Mouse (Mus musculus) hindbrain, postnatal 0 days (tissue): ENCODE measurements around the gene Shroom3. TPM values are rescaled to one million over a fixed set of nuclear protein-coding genes. Genes with fewer than 3 reads are reported as not detected.
A peak's percentile ranks its signal among the peaks of the same experiment; 100 is the strongest.

ENCODE experiments used
- ATAC-seq: fragments of 200-750 bp; cut with Nextera tagmentation; 2 replicates; pipeline ENCODE4 v1.8.0; 2017; ENCODE audit warnings: mild to moderate bottlenecking, moderate TSS enrichment, moderate library complexity
- DNase-seq: peaks from one replicate; pipeline ENCODE4 v3.0.0-alpha.2; 2015; ENCODE audit warnings: low spot score
- H3K27ac ChIP-seq: fragments of 300-500 bp; sonication (generic); 2 replicates; pipeline ENCODE4 v1.5.1; 2014; ENCODE audit warnings: mild to moderate bottlenecking
- H3K27me3 ChIP-seq: fragments of 300-500 bp; sonication (generic); 2 replicates; pipeline ENCODE4 v1.6.1; 2014; ENCODE audit warnings: low read length, mixed read lengths; ENCODE audit not compliant: insufficient read depth
- H3K36me3 ChIP-seq: fragments of 300-500 bp; sonication (generic); 2 replicates; pipeline ENCODE4 v1.6.1; 2014; ENCODE audit warnings: low read length, mixed read lengths; ENCODE audit not compliant: insufficient read depth
- H3K4me1 ChIP-seq: fragments of 300-500 bp; sonication (generic); 2 replicates; pipeline ENCODE4 v1.6.1; 2014; ENCODE audit warnings: antibody characterized with exemption, low read length, mixed read lengths; ENCODE audit not compliant: insufficient read depth
- H3K4me2 ChIP-seq: fragments of 300-500 bp; sonication (generic); 2 replicates; pipeline ENCODE4 v1.6.1; 2014; ENCODE audit warnings: low read depth, mild to moderate bottlenecking, low read length, moderate library complexity, mixed read lengths
- H3K4me3 ChIP-seq: fragments of 300-500 bp; sonication (generic); 2 replicates; pipeline ENCODE4 v1.5.1; 2014; ENCODE audit warnings: low read length
- H3K9ac ChIP-seq: fragments of 300-500 bp; sonication (generic); replicated peaks from 2 replicates; pipeline ENCODE4 v1.6.1; 2014; ENCODE audit warnings: mild to moderate bottlenecking, low read length, moderate library complexity, mixed read lengths
- H3K9me3 ChIP-seq: fragments of 300-500 bp; sonication (generic); 2 replicates; pipeline ENCODE4 v1.6.1; 2016; ENCODE audit warnings: low read length, mixed read lengths
- CTCF ChIP-seq: IDR thresholded peaks from 2 replicates; pipeline ENCODE4 v1.5.1; 2016; ENCODE audit warnings: antibody characterized with exemption, control low read depth, low read depth
- WGBS: fragments of 180-500 bp; shearing (Covaris S2); extraction: QIAGEN DNeasy Blood & Tissue Kit; methylation state at CpG from one replicate; pipeline ENCODE4 v1.1.7; 2014; 5-methylcytosine and 5-hydroxymethylcytosine counted together
- polyA plus RNA-seq: library from polyadenylated mRNA; unstranded; fragments of >200 nt; fragmentation: Nextera tagmentation; extraction: Ambion mirVana; gene quantifications from 2 replicates; pipeline ENCODE4 v1.2.1, GENCODE M21; 2015
- total RNA-seq: library from RNA; depleted of rRNA; stranded (reverse); fragments of >200 nt; gene quantifications from 2 replicates; pipeline ENCODE4 v1.2.3, GENCODE M21; 2014

Shroom3 gene
- total and polyA plus RNA-seq, 2 experiments from 2014 or later: 1.1 to 9.7 TPM

DNA sequence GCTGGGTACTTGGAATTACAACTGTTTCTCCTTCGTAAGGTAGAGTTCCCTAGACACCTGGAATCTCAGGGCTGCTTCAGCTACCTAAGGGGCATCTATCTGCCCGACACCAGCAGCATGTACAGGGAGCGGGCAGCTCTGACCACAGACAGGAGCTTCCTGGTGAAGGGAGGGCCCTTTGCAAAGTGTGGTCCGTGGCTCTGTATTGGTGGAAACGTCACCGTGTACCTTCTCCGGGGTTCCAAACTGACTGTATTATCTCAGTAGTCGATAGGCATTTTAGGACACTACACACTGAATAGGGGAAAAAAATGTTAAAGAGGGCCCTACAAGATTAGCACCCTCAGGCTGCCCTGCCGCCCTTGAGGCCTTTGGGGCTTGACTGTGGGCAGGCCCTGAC lies 221.9 kb downstream of the Shroom3 start:
- H3K9ac ChIP-seq: no peak overlapping the region
- DNase-seq (no peak), ATAC-seq (peak; percentile 55)
- peak overlapping the region; percentile 45; the same call in 1 of the 2 replicates for H3K27ac ChIP-seq
- 34% methylated on average over 9 of the region's 9 CpGs for WGBS
- no peaks in the 10 kb centered on the region for H3K4me1 ChIP-seq
- no peaks in the 10 kb centered on the region for H3K9me3 ChIP-seq
- no peak overlapping the region for H3K4me3 ChIP-seq
- no peaks in the 10 kb centered on the region for H3K36me3 ChIP-seq
- no peak overlapping the region for H3K4me2 ChIP-seq
- H3K27me3 ChIP-seq: no peaks in the 10 kb centered on the region
- TF ChIP-seq CTCF: no peak

GRCm38 (mm10) chr5:92905594-92906008 lies 222.4 kb downstream of the Shroom3 start:
- Histone ChIP-seq H3K36me3 (no peaks in the 10 kb centered on the region), H3K27me3 (no peaks in the 10 kb centered on the region), H3K27ac (peak overlapping the region; percentile 45; the same call in 1 of the 2 replicates), H3K4me1 (no peaks in the 10 kb centered on the region), H3K9ac (no peak overlapping the region), H3K4me3 (no peak overlapping the region), H3K9me3 (no peaks in the 10 kb centered on the region), H3K4me2 (no peak overlapping the region)
- no peak for TF ChIP-seq CTCF
- WGBS: 8% methylated on average over 8 of the region's 8 CpGs
- DNase-seq: peak; percentile 74
- ATAC-seq: peak; percentile 91

- no peak overlapping the region for H3K4me3 ChIP-seq
- no peaks in the 10 kb centered on the region for H3K4me1 ChIP-seq
- no peak overlapping the region for H3K9ac ChIP-seq
- no peak for ATAC-seq
- no peak for TF ChIP-seq CTCF
- no peaks in the 10 kb centered on the region for H3K27me3 ChIP-seq
- H3K4me2 ChIP-seq: no peak overlapping the region
- DNase-seq: no peak
- no peak overlapping the region for H3K27ac ChIP-seq
- no peaks in the 10 kb centered on the region for H3K9me3 ChIP-seq
- WGBS: 94% methylated on average over 4 of the region's 4 CpGs
- H3K36me3 ChIP-seq: no peaks in the 10 kb centered on the region
These were observed 225.0 kb downstream of the Shroom3 start for GRCm38 (mm10) chr5:92908227-92908626.

DNA sequence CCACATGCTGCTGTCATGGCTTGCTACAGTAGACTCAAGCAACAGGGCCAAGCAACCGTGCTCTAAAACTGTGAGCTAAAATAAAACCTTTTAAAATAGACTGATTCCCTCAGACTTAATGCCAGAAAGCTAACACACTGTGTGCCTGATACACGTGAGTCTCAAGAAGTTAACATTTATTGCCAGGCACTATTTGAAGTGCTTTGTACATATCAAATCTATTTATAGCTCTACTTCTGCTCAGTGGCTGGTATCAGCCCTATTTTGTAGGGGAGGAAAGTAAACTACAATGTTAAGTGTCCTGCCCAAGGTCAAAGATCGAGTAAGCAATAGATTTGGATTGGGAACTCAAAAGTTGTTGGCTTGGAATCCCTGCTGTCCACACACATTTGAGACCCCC lies 227.6 kb downstream of the Shroom3 start:
- WGBS: 91% methylated on average over 3 of the region's 3 CpGs
- H3K9ac ChIP-seq: no peak overlapping the region
- TF ChIP-seq CTCF: no peak
- no peak overlapping the region for H3K27ac ChIP-seq
- H3K4me1 ChIP-seq: no peaks in the 10 kb centered on the region
- H3K9me3 ChIP-seq: no peaks in the 10 kb centered on the region
- no peak for ATAC-seq
- no peak overlapping the region for H3K4me3 ChIP-seq
- H3K36me3 ChIP-seq: no peaks in the 10 kb centered on the region
- no peaks in the 10 kb centered on the region for H3K27me3 ChIP-seq
- no peak for DNase-seq
- no peak overlapping the region for H3K4me2 ChIP-seq

- Histone ChIP-seq H3K4me2 (no peak overlapping the region), H3K4me1 (no peaks in the 10 kb centered on the region), H3K36me3 (no peaks in the 10 kb centered on the region), H3K27ac (no peak overlapping the region), H3K4me3 (no peak overlapping the region), H3K9me3 (no peaks in the 10 kb centered on the region), H3K9ac (no peak overlapping the region), H3K27me3 (no peaks in the 10 kb centered on the region)
- 47% methylated on average over 10 of the region's 10 CpGs for WGBS
- DNase-seq: no peak
- ATAC-seq: no peak
- no peak for TF ChIP-seq CTCF
These were observed 232.2 kb downstream of the Shroom3 start for GRCm38 (mm10) chr5:92915421-92915820.

- TF ChIP-seq CTCF: no peak
- no peak overlapping the region for H3K4me2 ChIP-seq
- no peaks in the 10 kb centered on the region for H3K4me1 ChIP-seq
- H3K9me3 ChIP-seq: no peaks in the 10 kb centered on the region
- DNase-seq: no peak
- no peak overlapping the region for H3K9ac ChIP-seq
- no peaks in the 10 kb centered on the region for H3K36me3 ChIP-seq
- WGBS: 88% methylated on average over 6 of the region's 6 CpGs
- no peaks in the 10 kb centered on the region for H3K27me3 ChIP-seq
- H3K4me3 ChIP-seq: no peak overlapping the region
- no peak for ATAC-seq
- H3K27ac ChIP-seq: no peak overlapping the region
These were observed 234.5 kb downstream of the Shroom3 start for GRCm38 (mm10) chr5:92917755-92918154.

DNA sequence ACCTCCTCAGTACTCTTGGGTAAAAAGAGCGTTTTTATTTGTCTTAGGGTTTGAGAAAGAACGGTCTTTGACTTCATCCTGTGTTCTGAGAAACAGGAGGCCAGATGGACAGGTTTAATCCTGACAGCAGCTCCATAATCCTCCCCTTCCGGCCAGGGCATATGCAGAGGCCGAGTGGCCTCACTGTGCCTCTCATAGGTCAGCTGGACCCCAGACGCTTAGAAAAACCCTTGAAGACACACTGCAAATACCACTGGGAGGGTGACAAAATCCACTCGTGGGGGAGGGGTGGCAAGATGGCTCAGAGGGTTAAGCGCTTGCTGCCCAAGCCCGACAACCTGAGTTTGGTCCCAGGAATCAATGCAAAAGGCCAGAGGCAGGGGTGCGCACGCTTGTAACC lies 234.9 kb downstream of the Shroom3 start:
- Histone ChIP-seq H3K9me3 (no peaks in the 10 kb centered on the region), H3K27me3 (no peaks in the 10 kb centered on the region), H3K4me3 (no peak overlapping the region), H3K4me2 (no peak overlapping the region), H3K9ac (no peak overlapping the region), H3K27ac (no peak overlapping the region), H3K4me1 (no peaks in the 10 kb centered on the region), H3K36me3 (no peaks in the 10 kb centered on the region)
- WGBS: 50% methylated on average over 10 of the region's 10 CpGs
- no peak; the same call in 1 of the 2 replicates for ATAC-seq
- DNase-seq: no peak
- no peak for TF ChIP-seq CTCF
